Mouse (Mus musculus): Measurements from ENCODE around the gene Tbca. TPM values are rescaled to one million over a fixed set of nuclear protein-coding genes. Genes with fewer than 3 reads are reported as not detected.

The Tbca gene
- polyA plus RNA-seq, 1 experiment: 441 TPM

DNA sequence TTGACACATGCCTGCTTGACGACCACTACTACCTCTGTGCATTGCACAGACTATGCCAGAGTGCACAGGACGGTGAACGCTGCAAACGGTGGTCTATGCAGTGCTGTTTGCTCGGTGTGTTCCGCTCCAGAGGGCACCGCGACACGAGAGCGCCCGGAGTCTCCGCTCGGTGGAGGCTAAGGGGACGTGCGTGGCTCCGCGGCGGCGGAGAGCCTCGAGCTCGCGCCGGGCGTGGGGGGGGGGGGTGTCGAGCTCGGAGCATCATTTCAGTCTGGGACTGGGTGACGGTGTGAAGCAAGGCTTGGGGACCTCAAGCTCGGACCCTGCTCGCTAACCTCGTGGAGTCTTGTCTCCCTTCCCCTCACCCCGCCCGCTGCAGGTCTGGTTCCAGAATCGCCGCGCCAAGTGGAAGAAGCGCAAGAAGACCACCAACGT, 94.0 kb downstream of the Tbca start:
- no peaks in the 10 kb centered on the region for H3K4me1 ChIP-seq (ENCODE audit: control insufficient read depth, insufficient read depth, insufficient read length, low read length)
- H3K4me3 ChIP-seq (ENCODE audit: insufficient read depth, low read depth, low read length): peak overlapping the region; percentile 45
- no peak overlapping the region for H3K27ac ChIP-seq (replicated peaks; ENCODE audit: low read depth, low read length)

DNA sequence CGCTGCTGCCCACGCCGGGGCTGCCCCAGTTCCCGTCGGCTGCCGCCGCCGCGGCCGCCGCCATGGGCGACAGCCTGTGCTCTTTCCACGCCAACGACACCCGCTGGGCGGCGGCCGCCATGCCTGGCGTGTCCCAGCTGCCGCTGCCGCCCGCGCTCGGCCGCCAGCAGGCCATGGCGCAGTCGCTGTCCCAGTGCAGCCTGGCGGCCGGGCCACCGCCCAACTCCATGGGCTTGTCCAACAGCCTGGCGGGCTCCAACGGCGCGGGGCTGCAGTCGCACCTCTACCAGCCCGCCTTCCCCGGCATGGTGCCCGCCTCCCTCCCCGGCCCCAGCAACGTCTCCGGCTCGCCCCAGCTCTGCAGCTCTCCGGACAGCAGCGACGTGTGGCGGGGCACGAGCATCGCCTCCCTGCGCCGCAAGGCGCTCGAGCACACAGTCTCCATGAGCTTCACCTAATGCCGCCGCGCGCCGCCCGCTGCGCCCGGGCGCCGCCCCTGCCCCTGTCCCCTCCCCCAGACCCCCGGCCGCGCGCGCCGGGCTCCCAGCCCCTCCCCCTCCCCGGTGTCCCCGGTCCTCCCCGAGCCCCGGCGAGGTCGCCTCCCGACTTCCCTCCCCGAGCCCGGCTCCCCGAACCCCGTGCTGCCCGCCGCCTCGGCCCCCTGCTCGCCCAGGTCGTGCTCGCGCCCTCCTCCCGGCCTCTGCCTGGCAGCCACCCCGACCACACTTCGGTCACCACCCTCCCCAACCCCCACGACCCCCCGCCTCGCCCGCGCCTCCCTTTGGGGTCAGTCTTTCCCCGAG, 94.7 kb downstream of the Tbca start:
- H3K4me3 ChIP-seq (ENCODE audit: insufficient read depth, low read depth, low read length): peak overlapping the region; percentile 45
- H3K4me1 ChIP-seq (ENCODE audit: control insufficient read depth, insufficient read depth, insufficient read length, low read length): no peaks in the 10 kb centered on the region
- no peak overlapping the region for H3K27ac ChIP-seq (replicated peaks; ENCODE audit: low read depth, low read length)

DNA sequence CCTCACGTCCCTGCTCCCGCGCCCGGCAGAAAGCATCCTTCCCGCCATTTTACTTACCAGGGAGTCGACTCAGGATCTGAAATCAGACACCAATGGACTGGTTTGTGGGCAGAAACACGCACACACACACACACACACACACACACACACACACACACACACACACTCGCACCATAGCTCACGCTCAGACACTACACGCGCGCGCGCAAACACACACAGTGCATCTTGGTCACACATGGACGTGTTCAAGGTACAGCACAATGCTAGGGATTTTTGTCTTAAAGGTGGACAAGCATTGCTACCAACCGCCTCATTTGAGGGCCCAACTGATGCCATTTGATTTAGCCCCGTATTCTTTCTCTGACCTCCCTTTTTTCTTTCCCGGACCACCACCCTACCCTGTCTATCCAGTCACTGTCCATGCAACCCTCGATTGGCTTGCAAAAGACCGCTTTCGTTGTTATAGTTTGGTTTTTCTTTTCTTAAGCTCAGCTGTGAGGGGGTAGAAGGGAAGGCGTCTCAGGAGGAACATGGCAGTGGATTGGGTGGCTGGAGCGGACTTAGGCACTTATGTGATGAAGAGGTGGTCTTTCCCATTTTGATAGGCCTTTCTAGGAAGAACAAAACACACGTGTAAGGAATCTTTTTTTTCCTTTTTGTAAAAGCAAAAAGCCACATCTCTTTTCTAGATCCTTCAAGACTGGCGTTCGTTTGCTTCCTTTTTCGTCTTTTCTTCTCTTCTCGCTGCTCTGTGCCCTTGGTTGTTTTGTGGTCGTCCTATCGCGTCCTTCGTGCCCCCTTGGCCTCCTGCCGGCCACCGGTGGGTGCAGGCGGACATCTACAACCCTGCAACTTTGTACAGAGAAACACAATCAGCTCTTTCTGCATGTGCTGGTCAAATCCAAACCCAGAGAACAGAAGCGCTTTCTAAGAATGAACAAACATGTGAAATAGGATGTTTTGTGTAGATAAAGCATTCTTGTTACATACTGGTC, 95.6 kb downstream of the Tbca start:
- H3K4me3 ChIP-seq (ENCODE audit: insufficient read depth, low read depth, low read length): no peak overlapping the region
- no peaks in the 10 kb centered on the region for H3K4me1 ChIP-seq (ENCODE audit: control insufficient read depth, insufficient read depth, insufficient read length, low read length)
- no peak overlapping the region for H3K27ac ChIP-seq (replicated peaks; ENCODE audit: low read depth, low read length)

DNA sequence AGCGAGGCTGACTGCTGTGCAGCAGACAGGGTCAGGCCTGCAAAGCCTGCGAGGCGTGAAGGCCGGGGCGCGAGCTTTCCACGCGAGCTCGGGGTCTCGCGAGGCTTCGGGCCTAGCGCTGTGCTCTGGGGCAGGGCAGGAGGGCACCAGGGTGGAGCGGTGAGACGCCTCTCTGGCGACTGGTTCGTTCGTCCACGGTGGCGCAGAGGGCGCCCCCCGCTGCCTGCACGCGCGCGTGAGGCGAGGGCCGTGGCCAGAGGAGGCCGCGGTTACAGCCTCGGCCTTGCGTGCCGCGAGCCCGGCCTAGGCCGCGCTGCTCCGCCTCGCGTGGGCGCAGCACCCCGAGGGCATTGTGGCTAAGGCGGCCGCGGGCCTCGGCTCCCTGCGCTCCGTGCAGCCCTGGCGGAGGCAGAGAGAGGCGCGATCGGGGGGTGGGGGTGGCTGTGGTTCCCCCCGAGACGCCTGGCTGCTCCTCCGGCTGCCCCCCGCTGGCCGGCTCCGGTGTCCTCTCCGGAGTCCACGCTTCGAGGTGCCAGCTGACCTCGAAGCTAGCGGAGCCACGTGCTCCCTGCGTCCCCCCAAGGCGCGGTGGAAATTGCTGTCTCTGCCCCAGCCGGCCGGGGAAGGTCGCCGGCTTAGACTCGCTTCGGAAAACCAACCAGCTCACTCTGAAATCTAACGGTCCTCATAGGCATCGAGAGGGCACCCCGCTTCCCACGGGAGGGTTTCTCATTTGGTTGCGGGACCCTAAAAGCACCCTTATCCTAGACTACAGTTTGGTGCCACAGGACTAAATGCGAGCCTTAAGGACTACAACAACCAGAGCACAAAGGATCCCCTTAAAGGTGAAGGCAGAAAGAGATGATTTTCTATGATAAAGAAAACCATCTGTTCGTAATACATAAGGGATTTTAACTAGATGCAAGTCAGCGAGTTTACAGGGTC, 96.9 kb downstream of the Tbca start:
- no peak overlapping the region for H3K4me3 ChIP-seq (ENCODE audit: insufficient read depth, low read depth, low read length)
- no peaks in the 10 kb centered on the region for H3K4me1 ChIP-seq (ENCODE audit: control insufficient read depth, insufficient read depth, insufficient read length, low read length)
- no peak overlapping the region for H3K27ac ChIP-seq (replicated peaks; ENCODE audit: low read depth, low read length)

Other genes starting within 250 kb of the Tbca start
- not detected in 2 replicates for gene Otp, start 86.7 kb downstream of the Tbca start, polyA plus RNA-seq (2012; ENCODE audit: insufficient read depth, insufficient read length, missing spikeins)
- gene Wdr41, start 187.4 kb downstream of the Tbca start, polyA plus RNA-seq (2012; ENCODE audit: insufficient read depth, insufficient read length, missing spikeins): 14.3 and 17.2 TPM in 2 replicates